Mouse (Mus musculus) limb, embryonic 15.5 days (tissue): ENCODE results near the gene Pex14. TPM values are rescaled to one million over a fixed set of nuclear protein-coding genes. Genes with fewer than 3 reads are reported as not detected.

Experiments used
- ATAC-seq: fragments of 200-750 bp; cut with Nextera tagmentation; 2 replicates; pipeline ENCODE4 v1.8.0; 2017; ENCODE audit warnings: low read depth, moderate TSS enrichment; ENCODE audit not compliant: insufficient number of reproducible peaks, low FRiP score, low TSS enrichment
- H3K27ac ChIP-seq: fragments of 300-500 bp; sonication (generic); 2 replicates; pipeline ENCODE4 v1.5.1; 2015; ENCODE audit warnings: moderate library complexity, mild to moderate bottlenecking, inconsistent platforms
- H3K27me3 ChIP-seq: fragments of 300-500 bp; sonication (generic); 2 replicates; pipeline ENCODE4 v1.6.1; 2015; ENCODE audit warnings: inconsistent platforms
- H3K36me3 ChIP-seq: fragments of 300-500 bp; sonication (generic); 2 replicates; pipeline ENCODE4 v1.6.1; 2015; ENCODE audit warnings: inconsistent platforms
- H3K4me1 ChIP-seq: fragments of 300-500 bp; sonication (generic); 2 replicates; pipeline ENCODE4 v1.6.1; 2015; ENCODE audit warnings: inconsistent platforms
- H3K4me2 ChIP-seq: fragments of 300-500 bp; sonication (generic); 2 replicates; pipeline ENCODE4 v1.6.1; 2015; ENCODE audit warnings: mild to moderate bottlenecking, inconsistent platforms
- H3K4me3 ChIP-seq: fragments of 300-500 bp; sonication (generic); 2 replicates; pipeline ENCODE4 v1.5.1; 2015; ENCODE audit warnings: mild to moderate bottlenecking, inconsistent platforms
- H3K9ac ChIP-seq: fragments of 300-500 bp; sonication (generic); 2 replicates; pipeline ENCODE4 v1.6.1; 2015; ENCODE audit warnings: inconsistent platforms
- H3K9me3 ChIP-seq: fragments of 300-500 bp; sonication (generic); 2 replicates; pipeline ENCODE4 v1.6.1; 2016; ENCODE audit warnings: inconsistent platforms
- WGBS: fragments of 180-500 bp; shearing (Covaris S2); methylation state at CpG from one replicate; pipeline ENCODE4 v1.1.7; 2015; 5-methylcytosine and 5-hydroxymethylcytosine counted together
- polyA plus RNA-seq: library from polyadenylated mRNA; unstranded; fragments of >200 nt; fragmentation: Nextera tagmentation; extraction: Ambion mirVana; gene quantifications from 2 replicates; pipeline ENCODE4 v1.2.1, GENCODE M21; 2015

Gene Pex14
- polyA plus RNA-seq, 1 experiment from 2014 or later = 45.6 TPM

DNA sequence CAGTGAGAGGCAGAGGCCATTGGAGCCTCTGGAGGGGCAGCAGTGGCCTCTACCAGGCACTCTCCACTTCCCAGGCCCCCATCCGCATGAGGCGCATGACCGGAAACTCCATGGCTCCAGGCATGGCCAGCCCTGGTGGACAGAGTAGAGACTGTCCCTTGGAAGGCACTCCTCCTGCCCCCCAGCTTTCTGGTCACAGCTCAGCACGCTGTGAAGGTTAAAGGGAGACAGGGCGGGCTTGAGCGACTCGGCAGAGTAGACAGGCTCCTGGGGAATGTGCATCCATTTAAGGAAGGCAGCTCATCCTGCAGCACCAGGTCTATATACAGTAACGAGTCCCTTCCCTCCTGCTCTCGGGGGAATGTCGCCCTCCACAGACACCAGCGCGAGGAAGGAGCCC, 139.7 kb downstream of the Pex14 start:
- no peak for ATAC-seq
- H3K36me3 ChIP-seq = peaks cover 33% of the 10 kb centered on the region
- no peak overlapping the region for H3K27ac ChIP-seq
- H3K4me3 ChIP-seq = no peak overlapping the region
- H3K4me1 ChIP-seq = peaks cover 33% of the 10 kb centered on the region
- no peak overlapping the region for H3K9ac ChIP-seq
- H3K4me2 ChIP-seq = no peak overlapping the region
- no peaks in the 10 kb centered on the region for H3K9me3 ChIP-seq
- peaks cover 82% of the 10 kb centered on the region for H3K27me3 ChIP-seq
- 74% methylated on average over 12 of the region's 12 CpGs for WGBS

DNA sequence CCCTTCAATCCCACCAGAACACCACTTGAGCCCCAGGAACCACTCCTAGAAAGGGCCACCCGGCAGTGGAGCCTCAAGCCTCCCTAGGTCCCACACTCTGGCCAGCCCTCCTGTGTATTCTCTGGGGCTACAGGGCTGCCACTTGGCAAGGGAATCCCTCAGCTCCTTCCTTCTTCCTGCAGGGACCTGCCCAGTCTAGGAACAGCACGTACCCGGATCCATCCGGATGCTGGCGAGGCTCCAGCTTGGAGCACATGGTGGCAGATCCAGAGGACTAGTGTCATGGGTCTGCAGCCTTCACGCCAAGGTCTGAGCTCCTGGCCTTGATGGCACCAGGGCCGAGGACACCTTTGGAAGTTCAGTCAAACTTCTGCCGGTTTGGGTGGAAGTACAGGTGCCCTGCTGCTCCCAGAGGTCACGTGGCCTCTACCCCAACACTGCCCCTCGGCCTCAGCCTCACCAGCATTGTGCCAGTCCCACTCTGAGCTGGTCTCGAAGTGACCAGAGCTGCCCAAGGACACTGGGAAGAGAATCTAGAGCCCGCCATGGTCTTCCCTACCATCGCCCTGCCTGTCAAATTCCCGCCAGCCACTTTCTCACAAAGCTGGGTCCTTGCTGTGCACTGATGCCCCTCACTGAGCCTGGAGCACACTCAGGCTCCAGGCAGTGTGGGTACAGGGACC, 144.4 kb downstream of the Pex14 start:
- no peak overlapping the region for H3K27ac ChIP-seq
- no peak overlapping the region for H3K4me3 ChIP-seq
- peaks cover 56% of the 10 kb centered on the region for H3K4me1 ChIP-seq
- peaks cover 89% of the 10 kb centered on the region for H3K27me3 ChIP-seq
- 71% methylated on average over 14 of the region's 14 CpGs for WGBS
- no peaks in the 10 kb centered on the region for H3K9me3 ChIP-seq
- ATAC-seq = no peak
- H3K36me3 ChIP-seq = 0 out of 2 replicates have a peak, but pooled peaks cover 6% of the 10 kb centered on the region
- no peak overlapping the region for H3K4me2 ChIP-seq
- H3K9ac ChIP-seq = no peak overlapping the region

DNA sequence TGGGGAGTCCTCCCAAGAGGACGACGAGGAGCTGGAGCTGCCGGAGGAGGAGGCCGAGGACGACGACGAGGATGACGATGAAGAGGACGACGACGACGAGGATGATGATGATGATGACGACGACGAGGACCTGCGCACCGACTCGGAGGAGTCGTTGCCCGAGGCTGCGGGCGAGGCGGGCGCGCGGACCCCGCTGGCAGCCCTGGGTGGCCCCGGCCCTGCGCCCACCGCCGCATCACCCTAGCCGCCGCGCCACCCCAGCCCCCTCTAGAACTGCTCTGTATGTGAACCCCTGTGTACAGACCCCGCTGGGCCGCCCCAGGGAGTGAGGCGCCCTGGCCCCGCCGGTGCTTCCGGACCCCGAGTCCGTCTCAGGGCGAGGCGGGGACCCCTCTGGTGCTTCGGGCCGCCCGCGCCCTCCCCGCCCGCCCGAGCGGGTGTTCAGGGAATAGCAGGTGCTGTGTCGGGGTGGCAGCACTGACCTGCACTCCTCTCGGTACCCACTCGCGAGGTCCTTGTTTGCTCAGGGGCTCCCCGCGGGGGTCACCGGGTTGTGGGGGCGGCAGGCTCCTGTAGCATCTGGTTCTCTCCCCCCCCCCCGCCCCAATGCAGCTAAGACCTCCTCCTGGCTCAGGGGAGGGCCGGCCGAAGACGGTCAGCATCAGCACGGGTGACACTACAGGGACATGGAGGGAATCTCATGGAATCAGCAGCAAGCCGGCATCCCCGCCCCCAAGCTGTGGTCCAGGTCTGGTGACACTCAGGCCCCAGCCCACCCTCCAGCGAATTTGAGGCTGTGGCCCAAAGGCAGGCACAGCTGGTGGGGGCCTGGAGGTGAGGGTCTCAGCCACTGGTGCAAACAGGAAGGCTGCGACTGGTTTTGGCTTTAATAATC, 147.1 kb downstream of the Pex14 start:
- Histone ChIP-seq H3K36me3 (no peaks in the 10 kb centered on the region), H3K9me3 (no peaks in the 10 kb centered on the region), H3K27me3 (peaks cover 91% of the 10 kb centered on the region), H3K9ac (no peak overlapping the region), H3K4me3 (peak overlapping the region; percentile 35), H3K4me1 (peaks cover 54% of the 10 kb centered on the region), H3K4me2 (peak overlapping the region; percentile 59), H3K27ac (no peak overlapping the region)
- ATAC-seq = peak; percentile 15; the same call in 1 of the 2 replicates
- 7% methylated on average over 68 of the region's 69 CpGs for WGBS

DNA sequence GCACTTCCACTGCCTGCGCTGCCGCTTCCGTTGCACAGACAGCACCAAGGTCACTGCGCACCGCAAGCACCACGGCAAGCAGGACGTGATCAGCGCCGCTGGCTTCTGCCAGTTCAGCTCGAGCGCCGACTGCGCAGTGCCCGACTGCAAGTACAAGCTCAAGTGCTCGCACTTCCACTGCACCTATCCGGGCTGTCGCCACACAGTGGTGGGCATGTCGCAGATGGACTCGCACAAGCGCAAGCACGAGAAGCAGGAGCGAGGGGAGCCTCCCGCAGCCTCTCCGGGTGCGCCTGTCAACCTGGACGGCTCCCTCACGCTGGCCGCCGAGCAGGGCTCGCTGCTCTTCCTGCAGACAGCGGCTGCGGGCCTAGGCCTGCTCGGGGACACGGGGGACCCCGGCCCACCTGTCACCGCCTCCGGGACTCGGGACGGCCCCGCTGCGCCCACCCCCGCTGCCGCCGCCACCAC, 147.8 kb downstream of the Pex14 start:
- Histone ChIP-seq H3K9me3 (no peaks in the 10 kb centered on the region), H3K4me2 (peak overlapping the region; percentile 59), H3K4me3 (peak overlapping the region; percentile 35), H3K9ac (no peak overlapping the region), H3K4me1 (peaks cover 54% of the 10 kb centered on the region), H3K27ac (no peak overlapping the region), H3K27me3 (peaks cover 87% of the 10 kb centered on the region), H3K36me3 (no peaks in the 10 kb centered on the region)
- no peak for ATAC-seq
- 3% methylated on average over 44 of the region's 44 CpGs for WGBS

DNA sequence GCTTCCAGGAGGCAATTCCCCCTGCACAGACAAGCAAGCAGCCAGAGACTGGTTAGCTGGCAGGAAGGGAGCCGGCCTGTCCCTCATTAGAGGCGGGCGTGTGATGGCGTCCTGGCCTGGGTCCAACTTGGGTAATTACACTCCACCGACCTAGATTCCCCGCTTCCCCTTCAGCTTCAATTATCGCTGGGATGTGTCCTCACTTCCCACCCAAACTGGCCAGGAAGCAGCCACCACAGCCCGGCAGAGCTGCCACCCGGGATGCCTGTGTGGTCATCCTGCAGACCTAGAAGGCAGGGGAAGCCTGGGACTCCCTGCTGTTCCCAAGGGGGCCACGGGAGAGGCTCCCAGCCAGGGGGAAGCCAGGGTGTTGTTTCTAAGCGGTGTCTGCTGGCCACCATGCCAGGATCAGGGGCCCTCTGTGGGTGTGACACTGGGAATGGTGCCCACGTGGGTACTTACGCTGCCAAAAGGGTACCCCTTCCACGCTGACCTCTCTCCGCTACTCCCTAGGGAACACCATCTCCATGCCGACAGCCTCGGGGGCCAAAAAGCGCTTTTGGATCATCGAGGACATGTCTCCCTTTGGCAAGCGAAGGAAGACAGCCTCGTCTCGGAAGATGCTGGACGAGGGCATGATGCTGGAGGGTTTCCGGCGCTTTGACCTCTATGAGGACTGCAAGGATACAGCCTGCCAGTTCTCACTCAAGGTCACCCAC, 148.6 kb downstream of the Pex14 start:
- peak overlapping the region; percentile 35; the same call in 1 of the 2 replicates for H3K4me3 ChIP-seq

DNA sequence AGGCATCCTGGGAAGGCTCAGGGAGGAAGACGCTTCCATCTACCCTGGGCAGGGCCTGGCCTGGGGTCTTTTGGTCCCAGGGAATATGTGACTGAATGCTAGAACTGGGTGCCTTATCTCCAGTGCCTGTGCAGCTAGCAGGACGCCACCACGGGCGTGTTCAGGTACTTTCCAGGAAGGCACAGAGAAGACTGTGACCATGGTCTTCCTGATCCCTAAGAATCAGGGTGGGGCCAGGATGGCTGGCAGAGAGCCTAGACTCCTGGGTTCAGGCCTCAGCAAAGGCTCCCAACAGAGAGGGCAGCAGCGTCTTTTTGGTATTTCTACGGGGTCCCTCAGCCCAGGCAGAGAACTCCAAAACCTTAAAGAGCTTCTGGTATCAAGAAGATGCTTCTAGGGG, 149.2 kb downstream of the Pex14 start:
- H3K9me3 ChIP-seq = no peaks in the 10 kb centered on the region
- H3K36me3 ChIP-seq = no peaks in the 10 kb centered on the region
- H3K9ac ChIP-seq = no peak overlapping the region
- H3K27me3 ChIP-seq = peaks cover 77% of the 10 kb centered on the region
- ATAC-seq = no peak
- H3K4me1 ChIP-seq = peaks cover 50% of the 10 kb centered on the region
- H3K4me2 ChIP-seq = no peak overlapping the region
- WGBS = 53% methylated on average over 6 of the region's 6 CpGs
- H3K4me3 ChIP-seq = no peak overlapping the region
- H3K27ac ChIP-seq = no peak overlapping the region

More for the DNA sequence above, 148.6 kb downstream of the Pex14 start:
- Histone ChIP-seq H3K9me3 (no peaks in the 10 kb centered on the region), H3K4me1 (peaks cover 51% of the 10 kb centered on the region), H3K27ac (no peak overlapping the region), H3K4me2 (peak overlapping the region; percentile 59; the same call in 1 of the 2 replicates), H3K9ac (no peak overlapping the region), H3K36me3 (no peaks in the 10 kb centered on the region), H3K27me3 (peaks cover 79% of the 10 kb centered on the region)
- WGBS = 24% methylated on average over 25 of the region's 25 CpGs
- ATAC-seq = no peak

DNA sequence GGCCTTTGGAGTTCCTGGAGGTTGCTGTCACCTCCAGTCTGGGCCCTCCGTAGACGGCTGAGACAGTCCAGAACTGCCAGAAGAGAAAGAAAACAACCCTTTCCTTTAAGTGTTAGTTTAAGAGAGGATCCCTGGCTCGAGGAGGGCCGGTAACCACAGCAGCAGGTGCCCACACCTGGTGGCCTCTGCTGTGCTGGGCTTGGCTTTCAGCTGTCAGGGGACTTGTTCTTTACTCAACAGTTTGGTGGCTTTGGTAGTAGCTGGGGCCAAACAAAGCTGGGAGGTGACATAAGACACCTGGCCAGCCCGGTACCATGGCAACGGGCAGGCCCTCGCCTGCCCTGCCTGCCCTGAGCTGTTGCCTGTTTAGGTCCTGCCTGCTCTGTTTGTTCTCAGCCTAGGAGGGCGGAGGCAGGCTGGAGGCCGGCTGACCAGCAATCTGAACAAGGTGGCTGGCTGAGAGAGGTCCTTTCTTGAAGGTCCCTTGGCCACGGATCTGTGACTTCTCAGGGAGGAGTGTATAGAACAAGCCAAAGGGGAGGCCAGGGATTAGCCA, 151.8 kb downstream of the Pex14 start:
- Histone ChIP-seq H3K4me2 (no peak overlapping the region), H3K9ac (no peak overlapping the region), H3K27me3 (peaks cover 67% of the 10 kb centered on the region), H3K36me3 (no peaks in the 10 kb centered on the region), H3K4me3 (no peak overlapping the region), H3K9me3 (no peaks in the 10 kb centered on the region), H3K4me1 (peaks cover 38% of the 10 kb centered on the region), H3K27ac (no peak overlapping the region)
- 52% methylated on average over 10 of the region's 10 CpGs for WGBS
- ATAC-seq = no peak

DNA sequence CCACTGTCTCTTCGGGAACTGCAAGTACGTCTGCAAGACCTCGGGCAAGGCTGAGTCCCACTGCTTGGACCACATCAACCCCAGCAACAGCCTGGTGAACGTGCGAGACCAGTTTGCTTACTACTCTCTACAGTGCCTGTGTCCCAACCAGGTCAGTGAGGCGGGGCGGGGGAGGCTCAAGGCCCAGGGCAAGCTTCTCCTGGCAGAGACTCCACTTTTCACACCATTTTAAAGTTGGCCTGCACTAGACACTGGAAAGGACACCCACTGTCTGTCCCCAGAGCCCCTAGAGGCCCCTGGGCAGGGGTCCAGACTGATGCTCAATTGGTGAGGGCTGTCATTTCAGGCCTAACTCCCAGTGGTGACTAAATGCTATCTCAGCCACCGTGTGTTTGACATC, 153.6 kb downstream of the Pex14 start:
- H3K4me3 ChIP-seq = no peak overlapping the region
- no peaks in the 10 kb centered on the region for H3K9me3 ChIP-seq
- ATAC-seq = no peak
- 87% methylated on average over 8 of the region's 8 CpGs for WGBS
- H3K4me2 ChIP-seq = no peak overlapping the region
- peaks cover 24% of the 10 kb centered on the region for H3K4me1 ChIP-seq
- no peaks in the 10 kb centered on the region for H3K36me3 ChIP-seq
- peaks cover 62% of the 10 kb centered on the region for H3K27me3 ChIP-seq
- H3K27ac ChIP-seq = no peak overlapping the region
- H3K9ac ChIP-seq = no peak overlapping the region

DNA sequence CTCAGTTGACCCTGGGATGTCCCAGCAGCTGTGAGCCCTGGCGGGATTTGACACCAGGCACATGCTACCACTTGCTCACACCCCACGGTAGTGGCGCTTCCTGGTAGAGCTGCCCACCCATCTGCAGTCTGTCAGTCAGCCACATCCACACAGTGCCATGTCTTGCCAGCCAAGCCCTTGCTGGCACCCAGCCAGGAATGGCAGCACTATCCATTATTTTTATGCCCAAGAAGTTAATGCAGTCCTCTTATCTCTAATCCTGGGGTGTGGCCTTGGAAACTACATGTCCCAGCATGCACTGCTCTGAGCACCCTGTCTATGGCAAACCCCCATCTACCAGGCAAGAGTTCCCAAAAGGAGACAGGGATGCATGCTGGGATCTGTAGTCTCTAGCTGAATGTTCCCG, 154.2 kb downstream of the Pex14 start:
- peaks cover 62% of the 10 kb centered on the region for H3K27me3 ChIP-seq
- no peaks in the 10 kb centered on the region for H3K36me3 ChIP-seq
- H3K4me3 ChIP-seq = no peak overlapping the region
- 68% methylated on average over 4 of the region's 4 CpGs for WGBS
- H3K27ac ChIP-seq = no peak overlapping the region
- no peaks in the 10 kb centered on the region for H3K9me3 ChIP-seq
- peaks cover 24% of the 10 kb centered on the region for H3K4me1 ChIP-seq
- no peak overlapping the region for H3K9ac ChIP-seq
- ATAC-seq = no peak
- H3K4me2 ChIP-seq = no peak overlapping the region

DNA sequence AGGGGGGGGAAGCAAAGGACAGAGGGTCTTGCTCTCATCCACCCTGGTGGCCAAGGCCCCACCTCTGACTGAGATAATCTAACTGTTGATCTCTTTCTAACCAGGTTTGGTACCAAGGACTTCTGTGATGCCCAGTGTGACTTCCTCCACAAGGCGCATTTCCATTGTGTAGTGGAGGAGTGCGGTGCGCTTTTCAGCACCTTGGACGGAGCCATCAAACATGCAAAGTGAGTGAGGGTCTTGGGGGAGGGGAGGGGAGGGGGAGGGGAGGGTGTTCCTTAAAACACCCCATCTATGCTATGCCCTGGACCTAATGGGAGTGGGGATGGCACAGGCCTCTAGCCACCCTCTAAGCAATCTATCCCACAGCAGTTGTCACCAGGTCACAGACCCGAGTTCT, 156.6 kb downstream of the Pex14 start:
- Histone ChIP-seq H3K27me3 (peaks cover 60% of the 10 kb centered on the region), H3K27ac (no peak overlapping the region), H3K4me3 (no peak overlapping the region), H3K9ac (no peak overlapping the region), H3K4me1 (peaks cover 24% of the 10 kb centered on the region), H3K9me3 (no peaks in the 10 kb centered on the region), H3K36me3 (no peaks in the 10 kb centered on the region), H3K4me2 (no peak overlapping the region)
- 42% methylated on average over 4 of the region's 5 CpGs for WGBS
- ATAC-seq = no peak

DNA sequence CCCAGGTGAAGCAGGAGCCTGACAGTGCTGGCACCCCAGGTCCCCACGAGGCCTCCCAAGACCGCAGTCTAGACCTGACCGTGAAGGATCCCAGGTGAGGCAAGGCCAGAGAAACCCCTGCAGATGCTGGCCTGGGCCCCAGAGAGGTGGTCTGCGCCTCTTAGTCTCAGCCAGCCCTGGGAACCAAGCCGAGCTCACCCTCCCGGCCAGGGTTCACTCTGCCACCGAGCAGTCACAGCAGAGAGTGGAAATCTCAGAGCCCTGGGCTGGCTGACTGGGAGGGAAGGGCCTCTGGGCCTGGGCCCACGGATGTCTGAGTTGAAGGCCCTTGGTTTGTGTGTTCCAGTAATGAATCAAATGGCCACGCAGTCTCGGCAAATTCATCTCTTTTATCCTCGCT, 158.4 kb downstream of the Pex14 start:
- peaks cover 70% of the 10 kb centered on the region for H3K27me3 ChIP-seq
- H3K9ac ChIP-seq = no peak overlapping the region
- no peaks in the 10 kb centered on the region for H3K36me3 ChIP-seq
- H3K4me1 ChIP-seq = peaks cover 24% of the 10 kb centered on the region
- ATAC-seq = no peak
- H3K4me2 ChIP-seq = no peak overlapping the region
- no peaks in the 10 kb centered on the region for H3K9me3 ChIP-seq
- no peak overlapping the region for H3K27ac ChIP-seq
- H3K4me3 ChIP-seq = no peak overlapping the region
- WGBS = 57% methylated on average over 11 of the region's 11 CpGs
